Mouse (Mus musculus): ENCODE data around the gene Begain. TPM values are rescaled to one million over a fixed set of nuclear protein-coding genes. Genes with fewer than 3 reads are reported as not detected.

Begain gene
- polyA plus RNA-seq, 1 experiment from 2014 or later, result 6.9 TPM

DNA sequence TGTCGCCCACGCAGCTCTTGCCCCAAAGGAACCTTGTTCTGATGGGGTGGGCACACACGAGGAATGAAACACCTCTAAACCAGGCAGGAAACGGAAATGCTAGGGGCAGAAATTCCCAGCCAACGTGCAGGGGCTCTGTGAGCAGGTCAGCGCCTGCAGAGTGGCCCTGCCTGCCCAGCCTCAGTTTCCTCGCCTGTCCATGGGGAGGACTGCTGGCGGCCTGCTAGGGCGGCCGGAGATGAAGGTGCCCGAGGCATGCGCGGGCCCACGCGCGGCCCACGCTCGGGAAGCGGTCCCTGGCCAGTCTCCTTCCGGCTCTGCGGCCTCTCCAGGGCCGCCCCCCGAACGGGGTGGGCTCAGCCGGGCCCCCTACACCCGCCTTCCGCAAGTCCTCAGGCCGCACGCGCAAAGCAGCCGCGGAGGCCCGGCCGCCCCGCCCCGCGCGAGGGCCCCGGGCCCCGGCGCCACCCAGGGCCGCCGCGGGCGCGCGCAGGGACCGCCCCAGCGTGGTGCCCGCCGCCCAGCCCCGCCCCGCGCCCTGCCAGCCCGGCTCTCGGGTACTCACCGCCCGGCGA is 369 bp downstream of the Begain start:
- Histone ChIP-seq H3K4me1 (ENCODE audit: control insufficient read depth, insufficient read depth, low read length) (peaks cover 13% of the 10 kb centered on the region), H3K4me2 (ENCODE audit: low read depth, low read length) (peak overlapping the region; percentile 92), H3K27ac (ENCODE audit: low read length) (0 out of 2 replicates have a peak overlapping the region, but pooled peaks have one; percentile 27), H3K4me3 (replicated peaks; ENCODE audit: low read length) (peak overlapping the region; percentile 63), H3K9ac (ENCODE audit: low read length) (peak overlapping the region; percentile 90), H3K9me3 (replicated peaks; ENCODE audit: control insufficient read depth, low read length) (no peaks in the 10 kb centered on the region), H3K27me3 (ENCODE audit: control insufficient read depth, insufficient read depth, low read length) (no peaks in the 10 kb centered on the region), H3K36me3 (ENCODE audit: control insufficient read depth, insufficient read depth, low read length) (no peaks in the 10 kb centered on the region)
- WGBS, result 1% methylated on average over 58 of the region's 59 CpGs
- peak; percentile 92 for ATAC-seq (ENCODE audit: insufficient read depth, low FRiP score)

- ATAC-seq (ENCODE audit: insufficient read depth, low FRiP score), result no peak
- H3K9ac ChIP-seq (ENCODE audit: low read length), result no peak overlapping the region
- no peak overlapping the region for H3K4me3 ChIP-seq (replicated peaks; ENCODE audit: low read length)
- H3K9me3 ChIP-seq (replicated peaks; ENCODE audit: control insufficient read depth, low read length), result no peaks in the 10 kb centered on the region
- H3K36me3 ChIP-seq (ENCODE audit: control insufficient read depth, insufficient read depth, low read length), result no peaks in the 10 kb centered on the region
- H3K27ac ChIP-seq (ENCODE audit: low read length), result no peak overlapping the region
- WGBS, result 85% methylated on average over 8 of the region's 8 CpGs
- H3K4me2 ChIP-seq (ENCODE audit: low read depth, low read length), result no peak overlapping the region
- 0 out of 2 replicates have a peak, but pooled peaks cover 4% of the 10 kb centered on the region for H3K4me1 ChIP-seq (ENCODE audit: control insufficient read depth, insufficient read depth, low read length)
- H3K27me3 ChIP-seq (ENCODE audit: control insufficient read depth, insufficient read depth, low read length), result peaks cover 28% of the 10 kb centered on the region
Observed at GRCm38 (mm10) chr12:109058660-109059059, 9.4 kb downstream of the Begain start.

DNA sequence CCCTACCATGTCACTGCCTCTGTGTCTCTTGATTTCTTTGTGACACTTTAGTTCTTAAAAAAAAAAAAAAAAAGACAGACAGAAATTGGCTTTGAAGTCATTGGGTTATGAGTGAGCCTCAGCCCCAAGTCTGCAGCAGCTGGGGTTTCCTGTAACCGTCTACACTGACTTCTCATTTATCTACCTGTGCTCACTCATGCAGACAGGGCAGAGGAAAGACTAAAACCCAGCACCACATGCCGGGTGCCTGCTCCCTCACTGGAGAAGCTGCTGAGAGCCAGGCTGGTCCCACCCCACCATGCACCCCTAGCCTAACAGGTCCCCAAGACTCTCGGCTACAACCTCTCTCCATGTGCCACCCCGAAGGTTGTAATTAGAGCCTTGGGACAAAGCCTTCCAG is 10.3 kb downstream of the Begain start:
- no peak overlapping the region for H3K4me2 ChIP-seq (ENCODE audit: low read depth, low read length)
- H3K27ac ChIP-seq (ENCODE audit: low read length), result no peak overlapping the region
- peaks cover 37% of the 10 kb centered on the region for H3K27me3 ChIP-seq (ENCODE audit: control insufficient read depth, insufficient read depth, low read length)
- H3K9me3 ChIP-seq (replicated peaks; ENCODE audit: control insufficient read depth, low read length), result no peaks in the 10 kb centered on the region
- H3K4me1 ChIP-seq (ENCODE audit: control insufficient read depth, insufficient read depth, low read length), result peaks cover 8% of the 10 kb centered on the region; the same call in 1 of the 2 replicates
- no peaks in the 10 kb centered on the region for H3K36me3 ChIP-seq (ENCODE audit: control insufficient read depth, insufficient read depth, low read length)
- H3K9ac ChIP-seq (ENCODE audit: low read length), result no peak overlapping the region
- ATAC-seq (ENCODE audit: insufficient read depth, low FRiP score), result no peak
- no peak overlapping the region for H3K4me3 ChIP-seq (replicated peaks; ENCODE audit: low read length)
- WGBS, result 72% methylated on average over 4 of the region's 4 CpGs

DNA sequence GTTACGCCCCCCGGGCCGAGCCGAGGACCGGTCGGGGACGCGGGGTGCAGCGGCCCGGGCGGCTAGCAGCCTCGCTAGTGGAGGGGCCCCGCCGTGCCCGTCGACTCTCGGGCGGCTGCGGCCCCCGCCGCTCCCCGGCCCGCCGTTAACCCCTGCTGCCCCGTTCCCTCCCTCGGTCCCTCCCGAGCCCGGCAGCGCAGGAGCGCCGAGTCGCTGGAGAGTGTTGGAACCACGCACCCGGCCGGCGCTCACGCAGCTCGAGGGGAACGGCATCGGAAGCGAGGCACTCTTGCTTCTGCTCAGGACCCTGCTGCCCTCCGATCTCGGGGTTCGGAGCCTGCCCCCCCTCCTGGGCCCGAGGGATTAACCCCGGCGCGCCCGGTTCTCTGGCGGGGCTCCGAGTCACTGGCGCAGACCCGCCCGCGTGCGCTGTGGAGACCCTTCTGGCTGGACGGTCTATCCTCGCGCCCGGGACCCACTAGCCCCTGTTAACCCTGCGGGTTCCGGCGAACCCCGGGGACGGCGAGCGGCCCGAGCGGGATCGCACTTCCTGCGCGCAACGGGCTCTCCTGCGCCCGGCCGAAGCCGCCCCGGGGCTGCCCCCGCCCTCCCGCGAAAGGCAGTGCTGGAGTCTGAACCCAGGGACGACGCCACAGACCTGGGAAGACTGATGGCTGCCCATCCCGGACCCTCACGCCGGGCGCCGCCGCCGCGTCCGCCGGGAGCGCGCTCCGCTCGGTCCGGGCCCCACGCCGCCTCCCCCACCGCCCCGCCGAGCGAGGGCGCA is 14.8 kb downstream of the Begain start:
- Histone ChIP-seq H3K9ac (ENCODE audit: low read length) (peak overlapping the region; percentile 76), H3K4me3 (replicated peaks; ENCODE audit: low read length) (peak overlapping the region; percentile 61), H3K36me3 (ENCODE audit: control insufficient read depth, insufficient read depth, low read length) (no peaks in the 10 kb centered on the region), H3K4me1 (ENCODE audit: control insufficient read depth, insufficient read depth, low read length) (peaks cover 11% of the 10 kb centered on the region; the same call in 1 of the 2 replicates), H3K27ac (ENCODE audit: low read length) (no peak overlapping the region), H3K27me3 (ENCODE audit: control insufficient read depth, insufficient read depth, low read length) (peaks cover 66% of the 10 kb centered on the region), H3K9me3 (replicated peaks; ENCODE audit: control insufficient read depth, low read length) (no peaks in the 10 kb centered on the region), H3K4me2 (ENCODE audit: low read depth, low read length) (peak overlapping the region; percentile 96)
- ATAC-seq (ENCODE audit: insufficient read depth, low FRiP score), result peak; percentile 32; the same call in 1 of the 2 replicates
- under 1% methylated on average over 86 of the region's 105 CpGs for WGBS

DNA sequence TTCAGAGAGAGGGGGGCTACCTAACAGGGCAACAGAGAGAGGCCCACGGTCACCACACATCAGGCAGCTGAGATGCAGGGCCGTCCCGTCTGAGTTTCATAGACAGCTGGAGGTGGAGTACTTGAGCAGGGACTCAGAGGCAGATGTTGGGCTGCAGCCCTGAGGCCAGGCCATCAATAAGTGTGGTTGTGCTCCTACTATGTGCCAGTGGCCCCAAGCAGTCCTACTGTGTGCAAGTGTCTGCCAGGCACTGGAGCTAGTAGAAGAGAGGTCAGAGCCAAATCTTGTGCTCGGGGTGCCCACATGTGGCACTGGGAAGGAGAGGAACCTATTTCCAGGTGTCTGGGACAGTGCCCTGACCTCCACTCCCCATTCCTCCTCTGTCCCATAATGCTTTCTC is 18.1 kb downstream of the Begain start:
- ATAC-seq (ENCODE audit: insufficient read depth, low FRiP score), result no peak

GRCm38 (mm10) chr12:109045581-109045980 is 22.4 kb downstream of the Begain start:
- no peak overlapping the region for H3K4me3 ChIP-seq (replicated peaks; ENCODE audit: low read length)
- H3K9me3 ChIP-seq (replicated peaks; ENCODE audit: control insufficient read depth, low read length), result no peaks in the 10 kb centered on the region
- 81% methylated on average over 7 of the region's 7 CpGs for WGBS
- H3K27ac ChIP-seq (ENCODE audit: low read length), result no peak overlapping the region
- H3K36me3 ChIP-seq (ENCODE audit: control insufficient read depth, insufficient read depth, low read length), result no peaks in the 10 kb centered on the region
- no peak for ATAC-seq (ENCODE audit: insufficient read depth, low FRiP score)
- no peak overlapping the region for H3K4me2 ChIP-seq (ENCODE audit: low read depth, low read length)
- H3K9ac ChIP-seq (ENCODE audit: low read length), result no peak overlapping the region
- H3K4me1 ChIP-seq (ENCODE audit: control insufficient read depth, insufficient read depth, low read length), result no peaks in the 10 kb centered on the region
- H3K27me3 ChIP-seq (ENCODE audit: control insufficient read depth, insufficient read depth, low read length), result peaks cover 9% of the 10 kb centered on the region

More for the DNA sequence above, 18.1 kb downstream of the Begain start:
- no peak overlapping the region for H3K4me2 ChIP-seq (ENCODE audit: low read depth, low read length)
- H3K27me3 ChIP-seq (ENCODE audit: control insufficient read depth, insufficient read depth, low read length), result peaks cover 52% of the 10 kb centered on the region
- 83% methylated on average over 4 of the region's 4 CpGs for WGBS
- no peaks in the 10 kb centered on the region for H3K9me3 ChIP-seq (replicated peaks; ENCODE audit: control insufficient read depth, low read length)
- H3K4me1 ChIP-seq (ENCODE audit: control insufficient read depth, insufficient read depth, low read length), result peaks cover 11% of the 10 kb centered on the region; the same call in 1 of the 2 replicates
- no peak overlapping the region for H3K4me3 ChIP-seq (replicated peaks; ENCODE audit: low read length)
- no peak overlapping the region for H3K27ac ChIP-seq (ENCODE audit: low read length)
- H3K9ac ChIP-seq (ENCODE audit: low read length), result no peak overlapping the region
- no peaks in the 10 kb centered on the region for H3K36me3 ChIP-seq (ENCODE audit: control insufficient read depth, insufficient read depth, low read length)

- Histone ChIP-seq H3K27ac (ENCODE audit: low read length) (no peak overlapping the region), H3K4me2 (ENCODE audit: low read depth, low read length) (no peak overlapping the region), H3K36me3 (ENCODE audit: control insufficient read depth, insufficient read depth, low read length) (no peaks in the 10 kb centered on the region), H3K27me3 (ENCODE audit: control insufficient read depth, insufficient read depth, low read length) (no peaks in the 10 kb centered on the region), H3K4me3 (replicated peaks; ENCODE audit: low read length) (no peak overlapping the region), H3K9me3 (replicated peaks; ENCODE audit: control insufficient read depth, low read length) (no peaks in the 10 kb centered on the region), H3K9ac (ENCODE audit: low read length) (no peak overlapping the region), H3K4me1 (ENCODE audit: control insufficient read depth, insufficient read depth, low read length) (no peaks in the 10 kb centered on the region)
- ATAC-seq (ENCODE audit: insufficient read depth, low FRiP score), result no peak
- WGBS, result 19% methylated on average over 5 of the region's 5 CpGs
Observed at GRCm38 (mm10) chr12:109044497-109044896, 23.5 kb downstream of the Begain start.

- H3K27ac ChIP-seq (ENCODE audit: low read length), result no peak overlapping the region
- no peak overlapping the region for H3K9ac ChIP-seq (ENCODE audit: low read length)
- H3K36me3 ChIP-seq (ENCODE audit: control insufficient read depth, insufficient read depth, low read length), result no peaks in the 10 kb centered on the region
- no peak overlapping the region for H3K4me3 ChIP-seq (replicated peaks; ENCODE audit: low read length)
- ATAC-seq (ENCODE audit: insufficient read depth, low FRiP score), result no peak
- no peak overlapping the region for H3K4me2 ChIP-seq (ENCODE audit: low read depth, low read length)
- 48% methylated on average over 7 of the region's 7 CpGs for WGBS
- no peaks in the 10 kb centered on the region for H3K9me3 ChIP-seq (replicated peaks; ENCODE audit: control insufficient read depth, low read length)
- peaks cover 2% of the 10 kb centered on the region; the same call in 1 of the 2 replicates for H3K27me3 ChIP-seq (ENCODE audit: control insufficient read depth, insufficient read depth, low read length)
- H3K4me1 ChIP-seq (ENCODE audit: control insufficient read depth, insufficient read depth, low read length), result no peaks in the 10 kb centered on the region
Observed at GRCm38 (mm10) chr12:109039311-109039710, 28.7 kb downstream of the Begain start.

DNA sequence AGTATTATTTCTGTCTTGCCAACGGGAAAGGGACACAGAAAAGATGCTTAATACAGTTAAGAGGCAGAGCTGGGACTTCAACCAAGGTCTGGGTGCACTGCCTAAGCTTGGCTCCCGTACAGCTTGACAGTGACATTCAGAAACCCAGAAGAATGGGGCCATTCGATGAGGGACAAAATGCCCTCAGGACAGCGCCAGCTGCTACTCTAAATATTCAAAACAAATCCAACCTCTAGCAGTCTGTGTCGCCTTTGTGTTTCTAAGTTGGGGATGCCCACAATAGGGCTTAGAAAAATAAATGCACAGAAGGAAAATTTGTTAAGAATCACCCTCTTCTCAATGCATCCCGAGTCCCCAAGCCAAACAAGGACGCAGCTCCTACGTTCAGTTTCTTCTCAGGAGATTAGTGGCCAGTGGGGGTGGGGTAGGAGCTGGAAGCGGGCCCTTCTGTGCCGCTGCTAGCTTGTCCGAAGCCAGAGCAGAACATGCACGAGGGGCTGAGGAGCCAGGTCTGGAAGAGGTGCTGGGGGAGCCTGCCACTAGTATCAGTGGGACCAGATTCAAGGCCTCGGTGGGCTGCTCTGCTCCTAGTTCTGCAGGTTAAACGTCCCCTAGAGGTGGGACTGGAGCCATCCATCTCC is 29.7 kb downstream of the Begain start:
- H3K4me2 ChIP-seq (ENCODE audit: low read depth, low read length), result no peak overlapping the region
- 56% methylated on average over 14 of the region's 14 CpGs for WGBS
- no peaks in the 10 kb centered on the region for H3K9me3 ChIP-seq (replicated peaks; ENCODE audit: control insufficient read depth, low read length)
- no peak overlapping the region for H3K4me3 ChIP-seq (replicated peaks; ENCODE audit: low read length)
- no peak for ATAC-seq (ENCODE audit: insufficient read depth, low FRiP score)
- peaks cover 7% of the 10 kb centered on the region; the same call in 1 of the 2 replicates for H3K27me3 ChIP-seq (ENCODE audit: control insufficient read depth, insufficient read depth, low read length)
- no peak overlapping the region for H3K9ac ChIP-seq (ENCODE audit: low read length)
- H3K36me3 ChIP-seq (ENCODE audit: control insufficient read depth, insufficient read depth, low read length), result no peaks in the 10 kb centered on the region; the same call in 1 of the 2 replicates
- no peaks in the 10 kb centered on the region for H3K4me1 ChIP-seq (ENCODE audit: control insufficient read depth, insufficient read depth, low read length)
- H3K27ac ChIP-seq (ENCODE audit: low read length), result no peak overlapping the region

Data from stomach, embryonic 16.5 days (tissue).